Mouse (Mus musculus): ENCODE results near the gene Rap1a.

DNA sequence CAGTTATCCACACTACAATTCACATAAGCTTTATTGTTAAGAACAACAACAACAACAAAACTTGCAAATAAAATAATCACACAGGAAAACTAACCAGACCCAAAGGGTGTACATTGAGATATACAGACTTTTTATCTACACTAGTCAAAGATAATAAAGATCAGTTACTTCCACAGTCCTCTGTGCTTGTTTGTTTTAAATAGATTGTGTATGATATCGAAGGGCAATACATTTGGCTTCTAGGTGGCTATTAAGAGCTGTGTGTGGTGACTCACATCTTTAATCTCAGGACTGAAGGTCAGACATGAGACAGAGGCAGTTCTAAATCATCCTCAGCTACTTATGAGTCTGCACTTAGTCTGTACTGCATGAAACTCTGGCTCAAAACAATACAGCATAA is 6.5 kb upstream of the Rap1a start:
- TF ChIP-seq CTCF (IDR thresholded peaks at IDR 0.05; ENCODE audit: borderline replicate concordance, insufficient read depth, low read depth, low read length) (no peak), POLR2A (IDR thresholded peaks at IDR 0.05; ENCODE audit: borderline replicate concordance, insufficient read depth, low read length) (no peak)

Measured in cerebellum, adult 2 months (tissue).